Mouse (Mus musculus): ENCODE measurements around the gene Gm364.

Gene Gm364

GRCm38 (mm10) chrX:57408769-57409168, at the start of gene Gm364:
Gene Gm364, plus strand, starts transcription at chrX:57409154.
- no peak for DNase-seq

GRCm38 (mm10) chrX:57359316-57359715, 49.6 kb upstream of the Gm364 start:
- no peak for DNase-seq

- no peak for DNase-seq
These were observed 43.9 kb upstream of the Gm364 start for GRCm38 (mm10) chrX:57364891-57365569.

- DNase-seq = no peak
These were observed 36.0 kb upstream of the Gm364 start for GRCm38 (mm10) chrX:57372965-57373364.

- DNase-seq = no peak
These were observed 35.4 kb upstream of the Gm364 start for GRCm38 (mm10) chrX:57373543-57373942.

GRCm38 (mm10) chrX:57374029-57374428, 34.9 kb upstream of the Gm364 start:
- no peak for DNase-seq

GRCm38 (mm10) chrX:57377096-57377495, 31.9 kb upstream of the Gm364 start:
- no peak for DNase-seq

GRCm38 (mm10) chrX:57378579-57378978, 30.4 kb upstream of the Gm364 start:
- no peak for DNase-seq

GRCm38 (mm10) chrX:57380915-57381314, 28.0 kb upstream of the Gm364 start:
- DNase-seq = no peak

GRCm38 (mm10) chrX:57392367-57393246, 16.3 kb upstream of the Gm364 start, which contains the start of gene Rbmx:
Gene Rbmx, minus strand, starts transcription at chrX:57393036.
- DNase-seq = peak; percentile 53 to 80

GRCm38 (mm10) chrX:57393412-57393811, 15.5 kb upstream of the Gm364 start:
- no peak for DNase-seq

- DNase-seq = no peak
These were observed 7.6 kb upstream of the Gm364 start for GRCm38 (mm10) chrX:57401388-57401787.

GRCm38 (mm10) chrX:57403651-57404050, 5.3 kb upstream of the Gm364 start:
- DNase-seq = no peak

- no peak for DNase-seq
These were observed 22.7 kb downstream of the Gm364 start for GRCm38 (mm10) chrX:57431610-57432009.

- DNase-seq = no peak
These were observed 24.9 kb downstream of the Gm364 start for GRCm38 (mm10) chrX:57433897-57434296.

GRCm38 (mm10) chrX:57503634-57504033, 94.7 kb downstream of the Gm364 start, which contains the start of gene Gpr101:
Gene Gpr101, minus strand, starts transcription at chrX:57503757.
- DNase-seq = no peak

- no peak for DNase-seq
These were observed 97.3 kb downstream of the Gm364 start for GRCm38 (mm10) chrX:57506247-57506646.

- DNase-seq = no peak
These were observed 112.5 kb downstream of the Gm364 start for GRCm38 (mm10) chrX:57521117-57522095.
